Mouse (Mus musculus): ENCODE measurements at regions not wholly inside any gene's neighbourhood (a gene's known extent, or its start where the extent isn't known, plus 50 kb on each side); places are given as distances from the start of the nearest gene placed in this dataset.

DNA sequence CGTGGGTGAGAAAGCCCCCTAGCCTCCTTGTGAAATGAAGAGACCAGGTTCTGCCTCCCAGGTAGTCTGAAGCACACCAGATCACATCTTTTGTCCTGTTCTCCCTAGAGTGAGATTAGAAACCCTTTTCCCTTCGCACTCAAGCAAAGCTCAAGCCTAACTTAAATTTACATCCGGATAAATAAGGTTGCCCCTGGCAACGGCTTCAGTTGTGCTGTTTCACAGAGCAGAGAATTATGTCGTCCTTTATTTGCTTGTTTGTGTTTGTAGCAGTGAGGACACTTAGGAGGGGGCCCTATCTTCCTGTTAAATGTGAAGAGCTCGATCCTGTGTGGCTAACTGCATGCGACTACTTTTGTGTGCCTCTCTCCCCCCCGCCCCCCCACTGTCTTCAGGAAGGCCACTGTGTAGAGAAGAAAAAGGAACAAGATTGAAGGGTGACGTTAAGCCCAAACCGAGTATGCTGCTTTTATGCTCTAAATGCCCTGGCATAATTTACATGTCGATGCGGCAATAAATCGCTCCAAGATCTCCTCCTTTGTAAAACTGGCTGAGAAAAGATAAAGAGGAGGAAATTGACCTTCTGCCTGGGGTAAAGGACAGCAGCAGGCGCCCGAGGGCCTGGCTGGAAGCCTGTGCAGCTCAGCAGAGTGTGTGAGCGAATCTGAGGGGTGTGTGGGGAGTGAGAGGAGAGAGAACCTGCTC, 439.9 kb downstream of the Prdm2 start:
- Histone ChIP-seq H3K4me3 (ENCODE audit: low read depth, low read length) (no peak overlapping the region), H3K4me1 (ENCODE audit: control insufficient read depth, insufficient read depth, low read length) (peaks cover 35% of the 10 kb centered on the region), H3K27ac (ENCODE audit: low read depth, low read length) (peak overlapping the region; percentile 80), H3K9me3 (replicated peaks; ENCODE audit: control insufficient read depth, low read length) (no peaks in the 10 kb centered on the region), H3K4me2 (ENCODE audit: low read length) (peak overlapping the region; percentile 40), H3K27me3 (replicated peaks; ENCODE audit: control insufficient read depth, insufficient read depth, low read length) (no peaks in the 10 kb centered on the region), H3K9ac (ENCODE audit: low read length) (peak overlapping the region; percentile 30; the same call in 1 of the 2 replicates), H3K36me3 (ENCODE audit: control insufficient read depth, insufficient read depth, low read length) (no peaks in the 10 kb centered on the region)
- ATAC-seq (peak; percentile 70), DNase-seq (ENCODE audit: low spot score) (peak; percentile 80)
- 2% methylated on average over 16 of the region's 16 CpGs for WGBS

DNA sequence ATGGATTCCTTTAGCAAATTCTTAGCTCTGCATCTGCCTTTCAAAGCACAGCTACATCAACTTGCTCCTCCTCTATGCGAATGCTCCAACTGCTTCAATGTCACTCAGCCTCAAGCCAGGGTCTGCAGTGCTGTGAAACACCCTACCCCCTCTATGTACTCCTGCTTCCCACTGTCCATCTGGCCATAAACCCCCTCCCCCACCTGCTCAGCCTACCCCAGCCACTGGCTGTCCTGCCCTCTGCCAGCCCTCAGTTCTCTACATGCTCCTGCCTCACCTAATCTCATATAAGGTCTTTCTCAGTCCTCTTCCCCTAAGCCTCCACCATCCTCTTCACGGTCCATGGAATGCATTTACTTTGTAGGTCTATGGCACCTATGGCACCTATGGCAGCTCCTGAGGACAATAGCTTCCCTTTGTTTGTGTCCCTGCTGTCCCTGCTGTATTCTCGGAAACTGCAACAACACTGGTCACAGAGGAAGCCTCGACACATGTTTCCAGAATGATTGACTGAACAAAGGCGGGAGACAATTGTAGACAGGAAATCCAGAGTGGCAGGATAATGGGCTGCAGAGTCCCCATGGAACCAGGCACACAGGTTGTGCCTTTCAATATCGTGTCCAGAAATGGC, 441.2 kb downstream of the Prdm2 start:
- Histone ChIP-seq H3K4me1 (ENCODE audit: control insufficient read depth, insufficient read depth, low read length) (peaks cover 35% of the 10 kb centered on the region), H3K27me3 (replicated peaks; ENCODE audit: control insufficient read depth, insufficient read depth, low read length) (no peaks in the 10 kb centered on the region), H3K4me3 (ENCODE audit: low read depth, low read length) (no peak overlapping the region), H3K9me3 (replicated peaks; ENCODE audit: control insufficient read depth, low read length) (no peaks in the 10 kb centered on the region), H3K36me3 (ENCODE audit: control insufficient read depth, insufficient read depth, low read length) (no peaks in the 10 kb centered on the region), H3K9ac (ENCODE audit: low read length) (no peak overlapping the region), H3K27ac (ENCODE audit: low read depth, low read length) (0 out of 2 replicates have a peak overlapping the region, but pooled peaks have one; percentile 9), H3K4me2 (ENCODE audit: low read length) (no peak overlapping the region)
- no peak for ATAC-seq
- 29% methylated on average over 6 of the region's 6 CpGs for WGBS
- no peak for DNase-seq (ENCODE audit: low spot score)

- DNase-seq (ENCODE audit: low spot score) = peak; percentile 42
- Histone ChIP-seq H3K9me3 (replicated peaks; ENCODE audit: control insufficient read depth, low read length) (no peaks in the 10 kb centered on the region), H3K4me2 (ENCODE audit: low read length) (no peak overlapping the region), H3K27me3 (replicated peaks; ENCODE audit: control insufficient read depth, insufficient read depth, low read length) (no peaks in the 10 kb centered on the region), H3K4me3 (ENCODE audit: low read depth, low read length) (no peak overlapping the region), H3K9ac (ENCODE audit: low read length) (no peak overlapping the region), H3K4me1 (ENCODE audit: control insufficient read depth, insufficient read depth, low read length) (peaks cover 35% of the 10 kb centered on the region), H3K36me3 (ENCODE audit: control insufficient read depth, insufficient read depth, low read length) (no peaks in the 10 kb centered on the region), H3K27ac (ENCODE audit: low read depth, low read length) (no peak overlapping the region)
- 2% methylated on average over 8 of the region's 8 CpGs for WGBS
- no peak for ATAC-seq
Measured at GRCm38 (mm10) chr4:142770177-142770576, 442.6 kb downstream of the Prdm2 start.

DNA sequence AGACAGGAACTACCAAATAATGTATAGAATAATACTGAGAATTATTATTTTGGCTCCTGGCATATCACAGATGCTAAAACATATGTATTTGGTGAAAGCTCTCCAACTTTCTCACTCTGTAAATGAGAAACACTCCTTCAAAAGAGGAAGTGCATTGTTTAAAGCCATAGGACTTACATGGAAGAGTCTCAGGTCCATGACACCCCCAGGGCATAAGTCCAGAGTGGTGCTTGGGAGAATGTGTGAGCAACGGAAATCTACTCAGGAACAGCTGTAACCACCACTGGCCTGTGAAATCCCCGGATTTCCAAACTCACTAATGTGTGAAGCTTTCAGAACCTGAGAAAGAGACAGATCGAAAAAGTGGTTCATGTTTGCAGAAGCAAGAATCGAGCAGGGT, 445.1 kb downstream of the Prdm2 start:
- H3K9ac ChIP-seq (ENCODE audit: low read length) = no peak overlapping the region
- H3K27ac ChIP-seq (ENCODE audit: low read depth, low read length) = no peak overlapping the region
- DNase-seq (ENCODE audit: low spot score) (no peak), ATAC-seq (no peak)
- no peaks in the 10 kb centered on the region for H3K9me3 ChIP-seq (replicated peaks; ENCODE audit: control insufficient read depth, low read length)
- no peaks in the 10 kb centered on the region for H3K27me3 ChIP-seq (replicated peaks; ENCODE audit: control insufficient read depth, insufficient read depth, low read length)
- H3K4me1 ChIP-seq (ENCODE audit: control insufficient read depth, insufficient read depth, low read length) = peaks cover 20% of the 10 kb centered on the region
- 76% methylated on average over 4 of the region's 4 CpGs for WGBS
- H3K4me2 ChIP-seq (ENCODE audit: low read length) = no peak overlapping the region
- no peaks in the 10 kb centered on the region for H3K36me3 ChIP-seq (ENCODE audit: control insufficient read depth, insufficient read depth, low read length)
- H3K4me3 ChIP-seq (ENCODE audit: low read depth, low read length) = no peak overlapping the region

GRCm38 (mm10) chr4:142761577-142761976, 451.2 kb downstream of the Prdm2 start:
- no peak overlapping the region for H3K27ac ChIP-seq (ENCODE audit: low read depth, low read length)
- no peak for DNase-seq (ENCODE audit: low spot score)
- no peaks in the 10 kb centered on the region for H3K27me3 ChIP-seq (replicated peaks; ENCODE audit: control insufficient read depth, insufficient read depth, low read length)
- H3K9me3 ChIP-seq (replicated peaks; ENCODE audit: control insufficient read depth, low read length) = no peaks in the 10 kb centered on the region
- H3K36me3 ChIP-seq (ENCODE audit: control insufficient read depth, insufficient read depth, low read length) = no peaks in the 10 kb centered on the region
- ATAC-seq = no peak
- H3K4me2 ChIP-seq (ENCODE audit: low read length) = no peak overlapping the region
- H3K4me3 ChIP-seq (ENCODE audit: low read depth, low read length) = no peak overlapping the region
- H3K9ac ChIP-seq (ENCODE audit: low read length) = no peak overlapping the region
- WGBS = 87% methylated on average over 8 of the region's 8 CpGs
- no peaks in the 10 kb centered on the region for H3K4me1 ChIP-seq (ENCODE audit: control insufficient read depth, insufficient read depth, low read length)

GRCm38 (mm10) chr4:142758102-142758501, 454.7 kb downstream of the Prdm2 start:
- DNase-seq (ENCODE audit: low spot score) (no peak), ATAC-seq (no peak)
- Histone ChIP-seq H3K9me3 (replicated peaks; ENCODE audit: control insufficient read depth, low read length) (no peaks in the 10 kb centered on the region), H3K27me3 (replicated peaks; ENCODE audit: control insufficient read depth, insufficient read depth, low read length) (no peaks in the 10 kb centered on the region), H3K27ac (ENCODE audit: low read depth, low read length) (no peak overlapping the region), H3K36me3 (ENCODE audit: control insufficient read depth, insufficient read depth, low read length) (no peaks in the 10 kb centered on the region), H3K4me2 (ENCODE audit: low read length) (no peak overlapping the region), H3K9ac (ENCODE audit: low read length) (no peak overlapping the region), H3K4me1 (ENCODE audit: control insufficient read depth, insufficient read depth, low read length) (no peaks in the 10 kb centered on the region), H3K4me3 (ENCODE audit: low read depth, low read length) (no peak overlapping the region)
- WGBS = 82% methylated on average over 3 of the region's 3 CpGs

GRCm38 (mm10) chr4:142756332-142756731, 456.5 kb downstream of the Prdm2 start:
- Histone ChIP-seq H3K27me3 (replicated peaks; ENCODE audit: control insufficient read depth, insufficient read depth, low read length) (no peaks in the 10 kb centered on the region), H3K4me2 (ENCODE audit: low read length) (no peak overlapping the region), H3K36me3 (ENCODE audit: control insufficient read depth, insufficient read depth, low read length) (no peaks in the 10 kb centered on the region), H3K27ac (ENCODE audit: low read depth, low read length) (no peak overlapping the region), H3K9ac (ENCODE audit: low read length) (no peak overlapping the region), H3K4me1 (ENCODE audit: control insufficient read depth, insufficient read depth, low read length) (no peaks in the 10 kb centered on the region), H3K4me3 (ENCODE audit: low read depth, low read length) (no peak overlapping the region), H3K9me3 (replicated peaks; ENCODE audit: control insufficient read depth, low read length) (no peaks in the 10 kb centered on the region)
- WGBS = 45% methylated on average over 6 of the region's 6 CpGs
- DNase-seq (ENCODE audit: low spot score) = no peak
- ATAC-seq = no peak

GRCm38 (mm10) chr4:142749918-142750317, 462.9 kb downstream of the Prdm2 start:
- DNase-seq (ENCODE audit: low spot score) (peak; percentile 91), ATAC-seq (peak; percentile 85)
- no peak overlapping the region for H3K27ac ChIP-seq (ENCODE audit: low read depth, low read length)
- peaks cover 10% of the 10 kb centered on the region; the same call in 1 of the 2 replicates for H3K4me1 ChIP-seq (ENCODE audit: control insufficient read depth, insufficient read depth, low read length)
- H3K9me3 ChIP-seq (replicated peaks; ENCODE audit: control insufficient read depth, low read length) = no peaks in the 10 kb centered on the region
- no peak overlapping the region for H3K4me3 ChIP-seq (ENCODE audit: low read depth, low read length)
- no peak overlapping the region for H3K4me2 ChIP-seq (ENCODE audit: low read length)
- no peaks in the 10 kb centered on the region for H3K27me3 ChIP-seq (replicated peaks; ENCODE audit: control insufficient read depth, insufficient read depth, low read length)
- WGBS = 5% methylated on average over 8 of the region's 8 CpGs
- no peak overlapping the region for H3K9ac ChIP-seq (ENCODE audit: low read length)
- no peaks in the 10 kb centered on the region for H3K36me3 ChIP-seq (ENCODE audit: control insufficient read depth, insufficient read depth, low read length)

- Histone ChIP-seq H3K27me3 (replicated peaks; ENCODE audit: control insufficient read depth, insufficient read depth, low read length) (no peaks in the 10 kb centered on the region), H3K4me2 (ENCODE audit: low read length) (no peak overlapping the region), H3K4me3 (ENCODE audit: low read depth, low read length) (no peak overlapping the region), H3K9me3 (replicated peaks; ENCODE audit: control insufficient read depth, low read length) (no peaks in the 10 kb centered on the region), H3K27ac (ENCODE audit: low read depth, low read length) (no peak overlapping the region), H3K36me3 (ENCODE audit: control insufficient read depth, insufficient read depth, low read length) (no peaks in the 10 kb centered on the region), H3K4me1 (ENCODE audit: control insufficient read depth, insufficient read depth, low read length) (no peaks in the 10 kb centered on the region), H3K9ac (ENCODE audit: low read length) (no peak overlapping the region)
- no peak for DNase-seq (ENCODE audit: low spot score)
- 96% methylated on average over 4 of the region's 4 CpGs for WGBS
- no peak for ATAC-seq
Measured at GRCm38 (mm10) chr4:142723554-142723907, 484.3 kb upstream of the Kazn start.

All from forebrain, embryonic 14.5 days (tissue).